Mouse (Mus musculus): ENCODE results near the gene Kif26b. TPM values are rescaled to one million over a fixed set of nuclear protein-coding genes. Genes with fewer than 3 reads are reported as not detected.

The Kif26b gene
- total and polyA plus RNA-seq, 2 experiments from 2014 or later, result 6.4 to 75.8 TPM

- TF ChIP-seq CTCF (IDR thresholded peaks at IDR 0.05), result no peak
Measured at GRCm38 (mm10) chr1:178655525-178655924, 126.6 kb downstream of the Kif26b start.

GRCm38 (mm10) chr1:178661035-178661434 lies 132.1 kb downstream of the Kif26b start:
- TF ChIP-seq CTCF (IDR thresholded peaks at IDR 0.05), result no peak
- Histone ChIP-seq H3K9me3 (ENCODE audit: low read length) (no peaks in the 10 kb centered on the region), H3K4me1 (ENCODE audit: insufficient read depth, low read length) (peaks cover 5% of the 10 kb centered on the region; the same call in 1 of the 2 replicates), H3K9ac (replicated peaks; ENCODE audit: low read length, poor library complexity, severe bottlenecking) (no peak overlapping the region), H3K4me3 (ENCODE audit: low read depth, low read length) (no peak overlapping the region), H3K36me3 (ENCODE audit: insufficient read depth, low read length) (no peaks in the 10 kb centered on the region), H3K4me2 (ENCODE audit: low read depth, low read length, poor library complexity, severe bottlenecking) (no peak overlapping the region), H3K27ac (ENCODE audit: low read depth, low read length) (no peak overlapping the region), H3K27me3 (ENCODE audit: insufficient read depth, low read length) (no peaks in the 10 kb centered on the region)
- WGBS, result 73% methylated on average over 3 of the region's 3 CpGs
- DNase-seq (ENCODE audit: low spot score) (no peak), ATAC-seq (ENCODE audit: low FRiP score) (no peak)

More at GRCm38 (mm10) chr1:178655525-178655924, 126.6 kb downstream of the Kif26b start:
- Histone ChIP-seq H3K36me3 (ENCODE audit: insufficient read depth, low read length) (no peaks in the 10 kb centered on the region), H3K4me2 (ENCODE audit: low read depth, low read length, poor library complexity, severe bottlenecking) (no peak overlapping the region), H3K27me3 (ENCODE audit: insufficient read depth, low read length) (no peaks in the 10 kb centered on the region), H3K9ac (replicated peaks; ENCODE audit: low read length, poor library complexity, severe bottlenecking) (no peak overlapping the region), H3K27ac (ENCODE audit: low read depth, low read length) (no peak overlapping the region), H3K4me1 (ENCODE audit: insufficient read depth, low read length) (no peaks in the 10 kb centered on the region), H3K9me3 (ENCODE audit: low read length) (no peaks in the 10 kb centered on the region), H3K4me3 (ENCODE audit: low read depth, low read length) (no peak overlapping the region)
- ATAC-seq (ENCODE audit: low FRiP score) (no peak), DNase-seq (ENCODE audit: low spot score) (no peak)
- WGBS, result 86% methylated on average over 4 of the region's 4 CpGs

GRCm38 (mm10) chr1:178661556-178661955 lies 132.6 kb downstream of the Kif26b start:
- no peak for TF ChIP-seq CTCF (IDR thresholded peaks at IDR 0.05)
- H3K4me2 ChIP-seq (ENCODE audit: low read depth, low read length, poor library complexity, severe bottlenecking), result no peak overlapping the region
- no peak overlapping the region for H3K27ac ChIP-seq (ENCODE audit: low read depth, low read length)
- DNase-seq (ENCODE audit: low spot score), result no peak
- no peak overlapping the region for H3K4me3 ChIP-seq (ENCODE audit: low read depth, low read length)
- ATAC-seq (ENCODE audit: low FRiP score), result no peak
- H3K36me3 ChIP-seq (ENCODE audit: insufficient read depth, low read length), result no peaks in the 10 kb centered on the region
- H3K9ac ChIP-seq (replicated peaks; ENCODE audit: low read length, poor library complexity, severe bottlenecking), result no peak overlapping the region
- H3K4me1 ChIP-seq (ENCODE audit: insufficient read depth, low read length), result peaks cover 5% of the 10 kb centered on the region; the same call in 1 of the 2 replicates
- no peaks in the 10 kb centered on the region for H3K9me3 ChIP-seq (ENCODE audit: low read length)
- H3K27me3 ChIP-seq (ENCODE audit: insufficient read depth, low read length), result no peaks in the 10 kb centered on the region
- WGBS, result 33% methylated on average over 5 of the region's 5 CpGs

GRCm38 (mm10) chr1:178663539-178663938 lies 134.6 kb downstream of the Kif26b start:
- Histone ChIP-seq H3K9ac (replicated peaks; ENCODE audit: low read length, poor library complexity, severe bottlenecking) (no peak overlapping the region), H3K4me3 (ENCODE audit: low read depth, low read length) (no peak overlapping the region), H3K27ac (ENCODE audit: low read depth, low read length) (no peak overlapping the region), H3K4me2 (ENCODE audit: low read depth, low read length, poor library complexity, severe bottlenecking) (no peak overlapping the region), H3K9me3 (ENCODE audit: low read length) (no peaks in the 10 kb centered on the region), H3K36me3 (ENCODE audit: insufficient read depth, low read length) (no peaks in the 10 kb centered on the region), H3K4me1 (ENCODE audit: insufficient read depth, low read length) (peaks cover 5% of the 10 kb centered on the region; the same call in 1 of the 2 replicates), H3K27me3 (ENCODE audit: insufficient read depth, low read length) (no peaks in the 10 kb centered on the region)
- TF ChIP-seq CTCF (IDR thresholded peaks at IDR 0.05), result no peak
- no peak for ATAC-seq (ENCODE audit: low FRiP score)
- 65% methylated on average over 1 of the region's 1 CpGs for WGBS
- no peak for DNase-seq (ENCODE audit: low spot score)

GRCm38 (mm10) chr1:178664271-178664969 lies 135.5 kb downstream of the Kif26b start:
- 75% methylated on average over 5 of the region's 5 CpGs for WGBS
- Histone ChIP-seq H3K27me3 (ENCODE audit: insufficient read depth, low read length) (no peaks in the 10 kb centered on the region), H3K9ac (replicated peaks; ENCODE audit: low read length, poor library complexity, severe bottlenecking) (no peak overlapping the region), H3K9me3 (ENCODE audit: low read length) (no peaks in the 10 kb centered on the region), H3K36me3 (ENCODE audit: insufficient read depth, low read length) (no peaks in the 10 kb centered on the region), H3K4me3 (ENCODE audit: low read depth, low read length) (no peak overlapping the region), H3K4me1 (ENCODE audit: insufficient read depth, low read length) (peaks cover 5% of the 10 kb centered on the region; the same call in 1 of the 2 replicates), H3K27ac (ENCODE audit: low read depth, low read length) (no peak overlapping the region), H3K4me2 (ENCODE audit: low read depth, low read length, poor library complexity, severe bottlenecking) (no peak overlapping the region)
- ATAC-seq (ENCODE audit: low FRiP score), result no peak
- no peak for DNase-seq (ENCODE audit: low spot score)
- TF ChIP-seq CTCF (IDR thresholded peaks at IDR 0.05), result no peak

- no peak for DNase-seq (ENCODE audit: low spot score)
- ATAC-seq (ENCODE audit: low FRiP score), result no peak
- H3K9ac ChIP-seq (replicated peaks; ENCODE audit: low read length, poor library complexity, severe bottlenecking), result no peak overlapping the region
- H3K27me3 ChIP-seq (ENCODE audit: insufficient read depth, low read length), result no peaks in the 10 kb centered on the region
- no peak overlapping the region for H3K4me2 ChIP-seq (ENCODE audit: low read depth, low read length, poor library complexity, severe bottlenecking)
- WGBS, result 73% methylated on average over 7 of the region's 7 CpGs
- TF ChIP-seq CTCF (IDR thresholded peaks at IDR 0.05), result no peak
- no peak overlapping the region for H3K4me3 ChIP-seq (ENCODE audit: low read depth, low read length)
- no peak overlapping the region for H3K27ac ChIP-seq (ENCODE audit: low read depth, low read length)
- no peaks in the 10 kb centered on the region for H3K36me3 ChIP-seq (ENCODE audit: insufficient read depth, low read length)
- H3K4me1 ChIP-seq (ENCODE audit: insufficient read depth, low read length), result peaks cover 5% of the 10 kb centered on the region; the same call in 1 of the 2 replicates
- H3K9me3 ChIP-seq (ENCODE audit: low read length), result no peaks in the 10 kb centered on the region
Measured at GRCm38 (mm10) chr1:178666524-178666923, 137.6 kb downstream of the Kif26b start.
